Mouse (Mus musculus): ENCODE results near the gene Esp31.

Esp31 gene

DNA sequence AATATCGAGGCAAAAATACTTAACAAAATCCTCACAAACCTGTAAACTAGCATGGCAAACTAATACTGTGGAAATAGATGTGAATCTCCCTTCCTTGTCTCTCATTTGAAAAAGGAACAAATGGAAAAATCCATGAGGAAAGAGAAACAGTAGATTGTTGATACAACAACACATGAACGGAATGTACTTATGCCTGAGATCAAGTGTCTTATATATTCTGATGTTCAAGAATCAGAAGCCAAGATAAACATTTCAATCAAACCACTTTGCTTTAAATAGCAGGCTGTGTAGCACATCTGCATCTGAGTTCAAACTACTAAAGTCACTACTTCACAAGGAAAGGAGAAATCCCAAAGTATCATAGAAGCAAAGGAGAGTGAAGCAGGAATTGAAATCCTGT is at the start of gene Esp31:
Gene Esp31, plus strand, starts transcription at position 301 of the 400 bp plus-strand sequence.
- no peak for DNase-seq (ENCODE audit: low spot score)

Measured in MN1 (cell line).